Mouse (Mus musculus): ENCODE results near the gene Ube2l3.
"Not testable (repeated sequence)": the region's sequence is repeated elsewhere in the genome, so short reads cannot be mapped to it uniquely, and the experiment has no call there.

Ube2l3 gene

DNA sequence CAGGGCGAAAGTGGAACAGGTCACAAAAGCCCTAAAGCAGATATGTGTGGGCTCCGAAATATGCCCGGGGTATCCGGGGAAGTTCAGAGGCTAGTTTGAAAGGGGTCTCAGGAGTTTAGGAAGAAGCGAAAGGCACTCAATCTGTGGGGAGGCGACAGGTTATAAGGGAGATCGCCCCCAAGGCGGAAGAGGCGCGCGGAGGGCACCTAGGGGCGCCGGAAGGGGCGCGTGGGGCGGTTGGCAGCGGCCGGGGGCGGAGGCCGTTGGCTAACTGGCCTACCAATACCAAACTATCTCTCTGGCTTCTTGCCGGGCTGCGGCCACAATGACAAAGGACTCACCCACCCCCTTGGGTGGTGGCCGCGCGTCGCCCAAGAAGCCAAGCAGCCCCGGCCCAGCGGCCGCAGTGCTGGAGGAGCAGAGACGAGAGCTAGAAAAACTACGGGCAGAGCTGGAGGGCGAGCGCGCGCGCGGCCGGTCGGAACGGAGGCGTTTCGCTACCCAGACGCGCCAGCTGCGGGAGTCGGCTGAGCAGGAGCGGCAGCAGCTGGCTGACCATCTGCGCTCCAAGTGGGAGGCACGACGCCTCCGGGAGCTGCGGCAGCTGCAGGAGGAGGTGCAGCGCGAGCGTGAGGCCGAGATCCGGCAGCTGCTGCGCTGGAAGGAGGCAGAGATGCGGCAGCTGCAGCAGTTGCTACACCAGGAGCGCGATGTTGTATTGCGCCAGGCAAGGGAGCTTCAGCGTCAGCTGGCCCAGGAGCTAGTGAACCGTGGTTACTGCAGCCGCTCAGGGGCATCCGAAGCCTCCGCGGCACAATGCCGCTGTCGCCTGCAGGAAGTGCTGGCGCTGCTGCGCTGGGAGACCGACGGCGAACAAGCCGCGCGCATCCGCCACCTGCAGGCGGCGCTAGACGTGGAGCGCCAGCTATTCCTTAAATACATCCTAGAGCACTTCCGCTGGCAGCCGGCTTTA lies 6.2 kb upstream of the Ube2l3 start, which contains the start of gene Rimbp3:
Rimbp3 (plus strand) TSS at position 215 of the 973 bp plus-strand sequence.
- DNase-seq: peak; percentile 88 to 89

DNA sequence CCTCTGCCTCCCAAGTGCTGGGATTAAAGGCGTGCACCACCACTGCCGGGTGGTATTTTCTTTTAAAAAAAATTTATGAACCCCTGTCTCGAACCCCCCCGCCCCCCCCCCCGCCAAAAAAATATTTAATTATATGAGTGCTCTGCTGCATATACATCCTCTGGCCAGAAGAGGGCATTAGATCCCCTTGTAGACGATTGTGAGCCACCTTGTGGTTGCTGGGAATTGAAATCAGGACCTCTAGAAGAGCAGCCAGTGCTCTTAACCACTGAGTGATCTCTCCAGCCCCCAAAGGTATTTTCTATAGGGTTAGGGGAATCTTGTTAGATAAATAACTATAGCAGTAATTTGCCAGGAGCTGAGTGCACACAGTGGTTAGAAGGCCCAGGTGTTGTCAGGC lies 2.5 kb upstream of the Ube2l3 start:
- DNase-seq: peak in 1 of 2 experiments; percentile 45

DNA sequence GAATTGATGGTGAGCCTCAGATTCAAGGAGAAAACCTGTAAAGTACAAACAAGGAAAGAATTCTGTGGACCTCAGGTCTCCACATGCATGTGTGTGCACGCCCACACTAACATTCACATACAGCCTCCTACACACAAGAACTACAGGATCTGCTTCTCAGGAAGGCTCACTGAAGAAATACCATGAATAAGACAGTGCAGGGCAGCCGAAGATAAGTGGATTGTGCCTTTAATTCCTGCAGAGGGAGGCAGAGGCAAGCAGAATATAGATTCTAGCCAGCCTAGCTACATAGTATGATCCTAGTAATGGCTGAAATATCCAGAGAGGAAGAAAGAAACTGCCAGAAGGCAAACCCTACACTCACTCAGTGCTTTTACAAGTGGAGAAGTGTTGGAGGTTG lies 472 bp downstream of the Ube2l3 start:
- no peak for DNase-seq

DNA sequence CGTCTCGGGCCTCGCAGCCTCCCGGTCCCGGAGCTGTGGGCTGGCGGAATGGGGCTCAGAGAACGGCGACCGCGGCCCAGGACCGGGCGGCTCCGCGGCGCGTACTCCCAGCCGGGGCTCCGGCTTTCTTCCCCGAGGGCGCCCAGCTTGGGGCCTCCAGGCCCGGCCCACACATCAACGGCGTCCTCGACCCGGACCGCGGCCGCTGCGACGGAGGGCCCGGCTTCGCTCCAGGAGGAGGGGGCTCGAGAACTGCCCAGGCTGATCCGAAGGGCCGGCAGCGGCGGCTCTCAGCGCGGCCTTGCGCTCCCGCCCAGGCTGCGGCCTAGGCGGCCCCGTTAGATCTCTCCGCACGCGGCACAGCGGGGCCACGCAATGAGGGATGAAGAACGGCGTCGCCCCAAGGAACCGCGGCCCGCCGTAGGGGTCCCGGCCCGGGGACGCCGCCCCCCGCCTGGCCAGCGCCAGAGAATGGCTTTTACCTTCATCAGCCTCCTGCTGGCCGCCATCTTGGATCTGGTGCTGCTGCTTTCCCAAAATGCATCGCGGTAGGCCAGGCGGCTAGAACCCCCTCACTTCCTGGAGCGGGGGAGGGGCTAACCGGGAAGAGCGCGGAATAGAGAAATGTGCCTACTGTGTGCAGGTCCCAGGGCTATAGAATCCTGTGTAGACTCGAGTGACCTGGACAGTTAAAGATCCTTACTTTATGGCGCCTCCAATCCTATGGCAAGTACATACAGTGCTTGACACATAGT lies 1.3 kb downstream of the Ube2l3 start:
- peak; percentile 87 to 89 for DNase-seq

DNA sequence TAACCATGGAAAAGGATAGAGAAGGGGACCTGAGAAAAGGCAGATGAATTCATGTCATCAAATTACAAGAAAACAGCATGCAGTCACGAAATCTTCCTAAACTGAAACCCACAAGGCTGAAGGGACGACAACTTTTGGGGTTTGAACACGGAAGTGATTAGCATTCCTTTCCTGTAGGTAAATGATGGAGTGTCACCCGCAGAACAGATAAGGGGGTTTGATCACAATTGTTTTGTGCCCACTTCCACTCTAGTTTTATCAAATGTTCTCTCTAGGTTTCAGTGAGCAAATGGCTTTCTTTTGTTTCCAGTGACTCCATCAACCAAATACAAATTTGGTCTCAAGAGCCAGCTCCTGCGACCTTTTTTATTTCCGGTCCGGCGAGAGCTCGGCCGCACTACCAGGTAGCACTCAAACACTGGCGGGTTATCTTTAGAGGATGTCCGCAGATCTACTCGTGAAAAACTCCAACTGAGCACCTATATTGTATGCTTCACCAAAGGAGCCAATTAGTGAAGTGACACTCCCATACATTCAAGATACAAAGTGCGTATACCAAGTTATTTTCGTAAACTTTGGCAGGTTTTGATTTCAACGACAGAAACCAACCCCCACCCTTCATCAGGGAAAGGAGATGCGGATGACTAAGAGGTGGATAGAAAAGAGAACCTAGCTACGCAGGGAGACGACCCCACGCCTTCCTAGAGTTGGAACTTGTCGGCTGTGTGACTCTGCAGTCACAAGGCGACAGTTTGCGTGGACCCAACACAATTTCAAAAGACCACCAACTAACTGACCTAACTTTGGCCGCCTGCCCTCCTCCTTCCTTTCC lies 2.1 kb downstream of the Ube2l3 start:
- no peak for DNase-seq

DNA sequence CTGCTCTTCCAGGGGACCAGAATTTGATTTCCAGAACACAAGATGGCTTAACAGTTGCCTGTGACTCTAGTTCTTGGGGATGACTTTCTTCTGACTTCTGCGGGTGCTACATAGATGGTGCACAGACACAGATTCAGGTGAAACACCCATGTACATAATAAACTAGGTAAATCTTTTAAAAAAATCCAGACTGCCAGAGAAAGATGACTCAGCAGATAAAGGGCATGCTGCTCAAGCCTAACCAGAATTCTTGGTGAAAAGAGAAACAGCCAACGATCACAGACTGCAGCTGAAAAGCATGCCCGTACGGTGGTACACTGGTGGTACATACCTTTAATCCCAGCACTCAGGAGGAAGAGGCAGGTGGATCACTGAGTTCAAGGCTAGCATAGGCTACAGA lies 8.6 kb downstream of the Ube2l3 start:
- DNase-seq: no peak

DNA sequence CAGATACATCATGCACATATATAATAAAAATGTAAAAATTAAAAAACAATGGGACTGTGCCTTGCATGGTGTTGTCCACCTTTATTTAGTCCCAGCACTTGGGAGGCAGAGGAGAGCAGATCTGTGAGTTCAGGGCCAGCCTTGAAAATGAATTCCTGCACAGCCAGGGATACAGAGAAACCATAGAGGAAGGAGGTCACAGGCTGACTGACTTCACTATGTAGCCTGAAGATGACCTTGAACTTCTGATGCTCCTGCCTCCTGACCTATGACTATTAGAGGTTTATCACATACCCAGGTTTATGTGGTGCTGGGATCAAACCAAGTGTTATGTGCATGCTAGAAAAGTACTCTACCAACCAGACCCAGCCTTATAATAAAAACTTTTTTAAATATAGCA lies 17.0 kb downstream of the Ube2l3 start:
- DNase-seq: no peak

DNA sequence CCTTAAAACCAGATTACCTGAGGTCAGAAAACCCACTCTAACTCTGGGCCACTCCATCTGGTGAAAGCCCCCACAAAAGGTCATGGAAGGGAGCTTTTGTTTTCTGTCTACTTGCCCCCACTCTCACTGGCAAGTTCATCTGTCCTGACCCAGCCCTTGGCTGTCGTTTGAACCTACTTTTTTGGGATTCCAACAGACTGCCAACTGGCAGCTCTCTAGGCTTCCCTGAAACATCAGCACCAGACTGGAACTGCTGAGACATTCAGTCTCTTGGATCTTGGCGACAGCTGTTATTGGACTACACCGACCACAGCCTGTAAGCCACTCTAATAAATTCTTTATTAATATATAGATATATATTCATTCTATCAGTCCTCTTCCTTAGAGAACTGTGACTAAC lies 19.4 kb downstream of the Ube2l3 start:
- DNase-seq: no peak

DNA sequence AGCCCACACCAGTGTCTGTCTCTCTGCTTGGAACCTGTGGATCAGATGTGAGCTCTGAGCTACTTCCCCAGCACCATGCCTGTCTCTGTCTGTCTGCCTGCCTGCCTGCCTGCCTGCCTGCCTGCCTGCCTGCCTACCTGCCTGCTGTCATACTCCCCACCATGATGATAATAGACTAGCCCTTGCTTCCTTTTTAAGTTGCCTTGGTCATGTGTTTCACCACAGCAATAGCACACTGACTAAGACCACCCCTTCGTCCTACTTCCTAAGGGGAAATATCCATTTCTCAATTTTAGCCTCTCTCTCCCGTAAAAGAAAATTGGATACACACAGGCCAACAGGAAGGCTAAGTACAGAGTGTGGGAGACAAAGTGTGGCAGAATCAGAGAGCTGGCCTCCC lies 20.3 kb downstream of the Ube2l3 start:
- DNase-seq: no peak

DNA sequence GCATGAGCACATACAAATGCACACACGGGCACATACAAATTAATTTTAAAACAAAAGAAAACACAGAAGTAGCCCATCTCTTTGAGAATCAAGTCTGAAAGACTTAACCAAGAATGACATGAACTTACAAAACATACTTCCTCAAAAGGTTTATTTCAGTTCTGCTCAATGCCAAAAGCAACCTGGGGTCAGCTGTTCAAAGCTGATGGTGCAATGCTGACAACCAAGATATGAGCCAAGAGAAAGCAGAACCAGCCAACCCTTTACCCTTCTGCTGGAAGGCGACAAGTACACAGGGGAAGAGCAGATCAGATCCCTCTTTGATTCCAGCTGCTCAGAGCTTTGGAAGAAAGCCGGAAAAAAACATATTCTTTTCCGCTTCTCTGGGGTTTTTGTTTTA lies 21.1 kb downstream of the Ube2l3 start:
- peak; percentile 29 to 50 for DNase-seq

DNA sequence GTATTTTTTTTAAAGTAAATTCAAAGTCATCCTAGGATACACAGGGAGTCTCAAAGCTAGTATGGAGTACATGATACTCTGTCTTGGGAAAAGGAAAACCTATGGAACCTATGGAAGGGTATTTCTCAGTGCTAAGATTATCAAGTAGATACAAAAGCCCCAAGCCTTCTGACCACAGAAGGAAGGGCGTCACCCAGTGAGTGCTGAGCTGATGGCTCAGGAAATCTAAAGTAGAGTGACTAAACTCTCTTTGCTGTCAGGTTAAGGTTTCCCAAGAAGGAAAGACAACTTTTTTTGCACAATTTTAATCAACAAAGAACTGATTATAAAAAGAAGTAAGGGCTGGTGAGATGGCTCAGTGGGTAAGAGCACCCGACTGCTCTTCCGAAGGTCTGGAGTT lies 22.7 kb downstream of the Ube2l3 start:
- no peak for DNase-seq

DNA sequence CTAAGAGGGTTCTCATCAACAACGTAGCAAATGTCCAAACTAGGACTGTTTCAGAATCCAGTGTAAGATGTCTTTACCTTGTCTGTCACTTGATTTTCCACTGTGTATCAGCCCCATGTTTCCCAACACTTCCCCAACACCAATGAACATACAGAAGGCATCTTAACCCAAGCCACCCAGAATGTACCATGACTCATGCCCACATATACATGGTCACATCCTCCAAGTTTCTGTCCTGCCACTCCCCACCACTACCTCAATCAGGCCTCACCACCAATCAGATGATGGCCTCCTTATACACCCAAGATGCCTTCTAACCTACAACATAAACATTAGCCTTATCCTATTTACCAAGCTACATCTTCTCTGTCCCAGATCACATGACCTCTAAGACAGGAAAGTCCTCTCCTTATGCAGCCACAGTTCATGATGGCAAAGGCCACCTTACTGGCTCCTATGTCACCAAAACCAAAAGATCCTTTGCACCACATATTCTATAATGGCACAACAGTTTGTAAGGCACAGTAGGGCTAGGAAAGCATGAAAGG lies 24.8 kb downstream of the Ube2l3 start:
- DNase-seq: no peak

DNA sequence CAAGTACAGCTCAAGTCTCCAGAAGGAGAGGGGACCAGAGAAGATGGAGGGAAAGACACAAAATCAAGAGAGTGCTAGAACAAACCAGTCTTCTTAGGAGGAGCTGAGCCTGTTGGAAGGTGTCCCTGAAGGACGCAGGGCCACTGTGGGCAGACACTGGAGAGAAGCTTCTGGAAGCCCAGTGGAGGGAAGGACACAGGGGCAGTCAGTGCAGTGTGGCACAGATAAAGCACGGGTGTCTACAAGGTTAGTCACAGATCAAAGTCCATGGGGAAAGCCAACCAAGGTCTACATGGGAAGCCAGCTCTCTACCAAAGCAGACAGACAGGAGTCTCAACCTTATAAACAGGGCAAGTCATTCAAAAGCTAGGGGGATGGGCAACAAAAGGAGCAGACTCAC lies 26.7 kb downstream of the Ube2l3 start:
- no peak for DNase-seq

DNA sequence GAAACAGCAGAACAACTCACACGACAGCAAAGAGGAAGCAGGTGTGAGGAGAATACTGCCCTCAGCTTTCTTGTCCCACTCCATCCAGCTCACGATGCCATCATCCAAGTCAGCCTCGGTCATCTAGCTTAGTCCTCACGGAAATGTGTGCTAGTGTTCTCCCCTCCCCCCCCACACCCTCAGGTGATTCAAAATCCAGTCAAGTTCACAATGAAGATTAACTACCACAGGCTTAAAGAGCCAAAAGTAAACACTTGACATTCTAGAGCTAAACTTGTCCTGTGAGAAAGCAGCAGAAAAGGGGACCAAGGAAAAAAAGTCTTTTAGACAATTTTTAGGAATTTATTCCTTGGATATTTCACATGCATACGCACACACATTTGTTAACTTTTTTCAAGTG lies 34.4 kb downstream of the Ube2l3 start:
- DNase-seq: no peak

DNA sequence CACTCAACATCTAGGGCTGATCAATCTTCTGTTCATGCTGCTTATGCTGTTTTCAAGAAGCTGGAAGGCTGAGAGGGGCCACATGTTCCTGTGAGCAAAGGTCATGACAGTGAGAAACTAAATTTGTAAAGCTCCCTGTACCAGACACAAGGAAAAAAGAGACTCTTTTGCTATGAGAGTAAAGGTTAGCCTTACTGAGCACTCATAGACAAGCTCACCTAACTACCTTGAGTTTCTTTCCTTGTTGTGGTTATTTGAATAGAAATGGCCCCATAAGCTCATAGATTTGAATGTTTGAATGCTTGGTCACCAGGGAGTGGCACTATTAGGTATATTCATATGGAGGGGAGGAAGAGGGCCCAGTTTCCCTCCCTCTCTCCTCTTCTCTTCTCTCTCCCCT lies 35.3 kb downstream of the Ube2l3 start:
- no peak for DNase-seq

DNA sequence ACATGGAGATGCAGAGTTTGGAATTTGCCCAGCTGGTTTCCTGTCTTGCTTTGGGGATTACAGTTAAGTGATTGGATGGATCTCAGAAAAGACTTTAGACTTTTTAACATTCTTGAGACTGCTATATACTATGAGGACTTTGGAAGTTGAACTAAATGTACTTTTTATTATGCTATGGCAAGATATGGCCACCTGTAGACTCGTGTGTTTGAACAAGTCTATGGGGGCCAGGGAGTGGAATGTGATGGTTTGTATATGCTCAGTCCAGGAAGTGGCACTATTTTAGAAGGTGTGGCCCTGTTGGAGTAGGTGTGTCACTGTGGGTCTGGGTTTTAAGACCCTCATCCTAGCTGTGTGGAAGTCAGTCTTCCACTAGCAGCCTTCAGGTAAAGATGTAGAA lies 37.0 kb downstream of the Ube2l3 start:
- DNase-seq: not testable (repeated sequence)

DNA sequence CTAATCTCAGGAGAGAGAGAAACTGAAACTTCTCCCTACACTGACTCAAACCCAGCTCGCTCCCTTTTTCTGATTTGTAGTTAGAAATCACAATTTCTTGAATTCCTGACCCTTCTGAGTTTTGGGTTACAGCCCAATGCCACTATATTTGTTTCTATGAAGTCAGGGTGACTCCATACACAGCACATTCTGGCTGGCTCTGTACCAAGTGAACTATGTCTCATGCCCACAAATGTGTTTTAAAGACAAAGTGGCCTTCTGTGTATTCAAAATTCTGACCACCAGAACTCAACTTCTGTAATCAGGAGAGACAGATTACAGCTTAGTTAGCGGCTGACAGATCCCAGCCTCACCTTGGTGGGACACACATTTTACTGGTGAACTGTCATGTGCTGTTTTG lies 48.1 kb downstream of the Ube2l3 start:
- DNase-seq: no peak

DNA sequence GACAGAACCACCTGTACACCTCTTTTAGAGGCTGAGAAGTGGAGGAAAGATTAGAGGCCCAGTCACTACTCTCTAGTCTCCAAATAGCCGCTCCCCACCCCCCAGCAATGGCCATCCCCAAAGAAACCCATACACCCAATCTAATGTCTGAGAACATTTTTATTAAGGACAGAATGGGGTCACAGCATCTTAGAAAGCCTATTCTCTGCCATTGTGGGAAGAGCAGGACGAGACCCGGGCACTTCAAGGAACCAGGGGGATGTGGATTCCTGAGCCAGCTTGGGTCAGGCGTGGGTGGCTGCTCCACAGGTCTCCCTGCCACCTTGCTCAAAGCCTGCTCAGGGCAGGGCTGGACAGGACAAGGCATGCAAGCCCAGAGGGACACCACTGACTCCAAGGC lies 50.6 kb downstream of the Ube2l3 start:
- no peak for DNase-seq

DNA sequence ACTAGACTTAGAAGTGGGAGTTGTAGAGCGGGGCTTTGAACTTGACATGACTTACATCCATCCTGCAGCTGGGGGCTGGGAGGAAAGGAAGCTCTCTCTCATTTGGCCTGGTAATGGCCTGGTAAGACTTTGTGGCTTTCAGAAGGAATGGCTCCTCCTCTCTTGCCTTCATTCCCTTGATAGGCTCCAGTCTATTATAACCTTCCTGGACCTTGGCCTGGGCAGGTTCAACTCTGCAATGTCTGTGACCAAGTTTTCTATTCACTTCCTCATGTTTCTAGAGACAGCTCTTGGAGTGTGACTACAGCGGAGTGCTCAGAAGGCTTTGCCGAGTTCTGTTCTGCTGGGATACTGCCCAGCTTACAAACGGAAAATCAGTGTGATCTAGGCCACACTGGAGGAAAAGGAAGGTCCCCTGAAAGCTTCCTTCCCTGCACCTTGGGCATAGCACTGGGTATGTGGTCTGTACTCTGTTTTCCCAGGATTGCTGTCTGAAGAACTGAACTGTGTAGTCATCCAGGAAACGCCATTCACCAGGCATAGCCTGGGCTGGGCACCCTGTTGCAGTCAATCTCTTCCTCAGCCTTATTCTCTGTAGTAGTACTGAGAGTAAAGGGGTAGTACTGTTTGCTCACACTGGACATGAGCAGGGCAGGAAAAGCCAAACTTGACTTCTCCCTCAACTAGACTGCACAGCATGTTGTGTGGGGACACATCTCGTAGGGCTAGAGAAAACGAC lies 51.8 kb downstream of the Ube2l3 start:
- no peak for DNase-seq

DNA sequence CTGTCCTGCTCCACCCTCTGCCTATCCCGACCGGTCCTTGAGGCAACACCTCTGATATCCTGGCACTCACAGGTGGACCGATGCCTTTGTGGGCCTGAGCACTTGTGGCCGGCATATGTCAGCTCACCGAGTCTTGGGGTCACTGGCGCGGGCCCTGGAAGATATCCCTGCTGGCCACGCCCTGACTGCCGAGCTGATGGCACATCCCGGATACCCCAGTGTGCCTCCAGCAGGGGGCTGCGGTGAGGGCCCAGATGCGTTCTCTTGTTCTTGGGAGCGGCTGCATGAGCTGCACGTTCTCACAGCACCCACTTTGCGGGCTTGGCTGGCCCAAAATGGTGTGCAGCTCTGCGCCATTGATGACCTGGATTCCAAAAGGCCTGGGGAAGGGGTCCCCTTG lies 54.4 kb downstream of the Ube2l3 start:
- DNase-seq: peak; percentile 51 to 52

DNA sequence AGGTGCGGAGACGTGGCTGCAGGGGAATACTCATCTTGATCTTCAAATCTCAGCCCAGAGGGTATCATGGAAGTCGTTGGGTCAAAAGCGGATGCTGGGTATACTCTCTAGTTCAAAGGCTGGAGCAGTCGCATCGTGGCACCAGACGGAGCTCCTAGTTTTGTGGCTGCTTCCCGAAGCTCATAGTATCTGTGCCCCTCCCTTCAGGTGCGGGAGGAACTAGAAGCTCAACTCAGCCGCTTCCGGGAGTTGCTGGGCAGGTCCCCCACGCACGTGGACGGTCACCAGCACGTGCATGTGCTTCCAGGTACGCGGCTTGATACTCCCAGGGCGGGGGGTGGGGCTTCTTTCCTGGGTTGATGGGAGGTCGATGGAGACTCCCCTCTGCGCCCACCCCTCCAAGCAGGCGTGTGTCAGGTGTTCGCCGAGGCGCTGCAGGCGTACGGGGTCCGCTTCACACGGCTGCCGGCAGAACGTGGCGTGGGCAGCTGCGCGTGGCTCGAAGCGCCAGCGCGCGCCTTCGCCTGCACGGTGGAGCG lies 55.0 kb downstream of the Ube2l3 start:
- peak in 1 of 2 experiments; percentile 30 for DNase-seq

DNA sequence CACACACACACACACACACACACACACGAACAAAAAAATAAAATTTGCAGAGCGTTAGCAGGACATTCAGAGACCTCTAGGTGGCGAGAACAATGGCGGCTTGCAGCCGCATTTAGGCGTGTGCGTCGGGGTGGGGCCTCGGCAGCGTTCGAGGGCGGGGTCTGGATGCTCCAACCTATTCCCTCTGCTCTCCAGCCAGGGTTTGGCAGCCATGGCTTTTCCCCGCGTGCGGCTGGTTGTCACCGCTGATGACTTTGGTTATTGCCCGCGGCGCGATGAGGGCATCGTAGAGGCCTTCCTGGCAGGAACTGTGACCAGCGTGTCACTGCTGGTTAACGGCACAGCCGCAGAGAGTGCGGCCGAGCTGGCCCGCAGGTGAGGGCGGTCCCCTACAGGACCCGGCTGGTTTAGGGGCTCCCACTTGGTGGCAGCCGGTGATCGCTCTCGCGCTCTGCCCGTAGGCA lies 55.6 kb downstream of the Ube2l3 start, which contains the start of gene Ccdc116:
Ccdc116 (minus strand) TSS at position 458 of the 464 bp plus-strand sequence.
- DNase-seq: peak; percentile 86 to 87

Measured in lung, postnatal 4 days (tissue).